Mouse (Mus musculus) liver, embryonic 14.5 days (tissue): ENCODE results near the gene Cfap221.

Source experiments
- CTCF ChIP-seq: IDR thresholded peaks from 2 replicates; pipeline ENCODE4 v1.5.1; 2016; ENCODE audit warnings: antibody characterized with exemption, low read depth, control low read depth
- EP300 ChIP-seq: IDR thresholded peaks from 2 replicates; pipeline ENCODE4 v1.6.1; 2016; ENCODE audit warnings: antibody characterized with exemption, low read depth

GRCm38 (mm10) chr1:119893600-119893999 is 103.4 kb downstream of the Cfap221 start:
- no peak for TF ChIP-seq CTCF
- no peak for TF ChIP-seq EP300
